Comparison of ENCODE assay signal across 8 mouse cellular contexts in the genomic region with DNA sequence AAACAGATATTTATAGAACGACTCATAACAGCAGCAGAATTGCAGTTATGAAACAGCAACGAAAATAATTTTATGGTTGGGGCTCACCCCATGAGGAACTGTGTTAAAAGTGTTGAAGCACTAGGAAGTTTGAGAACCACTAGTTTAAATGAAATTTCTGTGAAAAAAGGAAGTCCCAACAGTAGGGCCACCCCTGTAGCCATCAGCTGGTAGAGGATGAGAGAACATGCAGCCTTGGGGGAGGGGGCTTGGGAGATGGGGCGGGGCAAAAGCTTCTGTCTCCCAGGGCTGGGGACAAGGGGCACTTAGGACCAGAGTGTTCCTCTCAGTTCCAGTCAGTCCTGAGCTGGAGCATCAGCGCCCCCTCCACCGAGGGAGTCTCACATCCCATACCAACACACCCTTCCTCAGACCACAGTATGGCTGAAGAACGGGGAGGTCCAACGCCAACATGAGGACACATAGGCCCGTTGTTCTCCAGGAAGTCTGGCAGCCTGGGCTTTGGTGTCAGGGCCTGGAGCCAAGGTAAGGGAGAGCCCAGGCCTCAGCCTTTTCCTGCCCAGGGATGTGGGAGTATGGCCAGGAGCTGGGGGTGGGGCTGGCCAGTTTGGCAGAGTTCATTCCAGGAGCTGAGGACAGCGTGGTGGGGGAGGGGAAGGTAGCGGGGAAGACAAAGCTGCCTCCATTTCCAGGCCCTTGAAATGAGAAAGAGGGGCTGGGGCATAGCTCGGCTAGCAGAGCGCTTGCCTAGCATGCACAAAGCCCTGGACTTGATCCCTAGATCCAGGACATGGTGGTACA. TPM values are rescaled to one million over a fixed set of nuclear protein-coding genes. Genes with fewer than 3 reads are reported as not detected.
DNase-seq lines count a peak whose midpoint lies in the region; ATAC-seq and TF ChIP-seq lines count a peak whose summit lies in the region.

No protein-coding gene starts in this region.

- ATAC-seq in embryonic facial prominence, embryonic 15.5 days (ENCODE audit: insufficient number of reproducible peaks, low FRiP score, low TSS enrichment, low read depth) = peak; percentile 55
- peak; percentile 49 for ATAC-seq in heart, embryonic 11.5 days (replicated peaks; ENCODE audit: insufficient number of reproducible peaks, low FRiP score, low TSS enrichment)
- peak; percentile 61 for ATAC-seq in midbrain, embryonic 16.5 days

- no peaks in the 10 kb centered on the region; the same call in 1 of the 2 replicates for H3K79me2 ChIP-seq in liver, adult 2 months (ENCODE audit: control insufficient read depth, insufficient read depth, low read length)

- 35% methylated on average over 12 of the region's 12 CpGs for WGBS in embryonic facial prominence, embryonic 15.5 days
- 29% methylated on average over 12 of the region's 12 CpGs for WGBS in heart, embryonic 11.5 days (ENCODE audit: insufficient replicate concordance)
- WGBS in liver, adult 2 months = 15% methylated on average over 12 of the region's 12 CpGs
- 38% methylated on average over 12 of the region's 12 CpGs for WGBS in midbrain, embryonic 16.5 days

- peaks cover 27% of the 10 kb centered on the region for H3K36me3 ChIP-seq in embryonic facial prominence, embryonic 15.5 days
- 0 out of 2 replicates have a peak, but pooled peaks cover 5% of the 10 kb centered on the region for H3K36me3 ChIP-seq in heart, embryonic 11.5 days (ENCODE audit: control insufficient read depth, insufficient read depth, low read length)
- peaks cover 25% of the 10 kb centered on the region for H3K36me3 ChIP-seq in liver, adult 2 months (ENCODE audit: control insufficient read depth, insufficient read depth, low read length)
- H3K36me3 ChIP-seq in midbrain, embryonic 16.5 days (ENCODE audit: control insufficient read depth, insufficient read depth, low read length) = no peaks in the 10 kb centered on the region

- no peaks in the 10 kb centered on the region for H3K9me3 ChIP-seq in embryonic facial prominence, embryonic 15.5 days (replicated peaks)
- H3K9me3 ChIP-seq in heart, embryonic 11.5 days (replicated peaks; ENCODE audit: control insufficient read depth, low read length) = no peaks in the 10 kb centered on the region
- no peaks in the 10 kb centered on the region for H3K9me3 ChIP-seq in midbrain, embryonic 16.5 days (replicated peaks; ENCODE audit: control insufficient read depth, low read length, poor library complexity, severe bottlenecking)

- H3K4me2 ChIP-seq in embryonic facial prominence, embryonic 15.5 days (replicated peaks) = peak overlapping the region; percentile 2; the same call in 1 of the 2 replicates
- peak overlapping the region; percentile 45 for H3K4me2 ChIP-seq in heart, embryonic 11.5 days
- H3K4me2 ChIP-seq in midbrain, embryonic 16.5 days (ENCODE audit: low read length) = no peak overlapping the region

- H3K9ac ChIP-seq in embryonic facial prominence, embryonic 15.5 days = no peak overlapping the region
- H3K9ac ChIP-seq in heart, embryonic 11.5 days (ENCODE audit: low read depth, low read length) = peak overlapping the region; percentile 60
- peak overlapping the region; percentile 34 for H3K9ac ChIP-seq in liver, adult 2 months (ENCODE audit: low read depth, low read length)
- H3K9ac ChIP-seq in midbrain, embryonic 16.5 days (ENCODE audit: low read depth, low read length) = no peak overlapping the region

- H3K27ac ChIP-seq in embryonic facial prominence, embryonic 15.5 days (replicated peaks) = peak overlapping the region; percentile 78
- H3K27ac ChIP-seq in heart, embryonic 11.5 days (ENCODE audit: low read depth, low read length) = peak overlapping the region; percentile 91
- H3K27ac ChIP-seq in liver, adult 2 months (replicated peaks; ENCODE audit: insufficient read depth, low read depth, low read length) = peak overlapping the region; percentile 88
- peak overlapping the region; percentile 73 for H3K27ac ChIP-seq in midbrain, embryonic 16.5 days (ENCODE audit: low read length)

- TF ChIP-seq POLR2A in liver, adult 2 months (IDR thresholded peaks at IDR 0.05; ENCODE audit: extremely low read depth, insufficient read depth, low read length) = no peak

- TF ChIP-seq CTCF in liver, adult 2 months (IDR thresholded peaks at IDR 0.05; ENCODE audit: low read depth, low read length) = no peak

- no peak overlapping the region for H3K4me3 ChIP-seq in embryonic facial prominence, embryonic 15.5 days (replicated peaks)
- H3K4me3 ChIP-seq in heart, embryonic 11.5 days (ENCODE audit: low read depth, low read length) = no peak overlapping the region
- no peak overlapping the region for H3K4me3 ChIP-seq in liver, adult 2 months (ENCODE audit: insufficient read depth, low read depth, low read length)
- no peak overlapping the region for H3K4me3 ChIP-seq in midbrain, embryonic 16.5 days (ENCODE audit: low read depth, low read length)

- no peaks in the 10 kb centered on the region for H3K27me3 ChIP-seq in embryonic facial prominence, embryonic 15.5 days
- H3K27me3 ChIP-seq in heart, embryonic 11.5 days (ENCODE audit: control insufficient read depth, insufficient read depth, low read length) = no peaks in the 10 kb centered on the region
- no peaks in the 10 kb centered on the region for H3K27me3 ChIP-seq in liver, adult 2 months (ENCODE audit: control insufficient read depth, insufficient read depth, low read length)
- H3K27me3 ChIP-seq in midbrain, embryonic 16.5 days (ENCODE audit: control insufficient read depth, insufficient read depth, low read depth, low read length) = no peaks in the 10 kb centered on the region

- DNase-seq in thymus, postnatal 14 days = peak; percentile 38
- DNase-seq in thymus, postnatal 25 days = no peak
- peak; percentile 86 for DNase-seq in kidney, adult 9 months
- DNase-seq in liver, adult 2 months (ENCODE audit: extremely low read depth, low read depth, low spot score) = peak; percentile 88
- DNase-seq in urinary bladder, postnatal 25 days (ENCODE audit: low spot score) = peak; percentile 61

- H3K4me1 ChIP-seq in embryonic facial prominence, embryonic 15.5 days = peaks cover 31% of the 10 kb centered on the region
- H3K4me1 ChIP-seq in heart, embryonic 11.5 days (ENCODE audit: control insufficient read depth, insufficient read depth, low read length) = peaks cover 38% of the 10 kb centered on the region
- peaks cover 34% of the 10 kb centered on the region for H3K4me1 ChIP-seq in liver, adult 2 months (ENCODE audit: control insufficient read depth, insufficient read depth, low read length)
- H3K4me1 ChIP-seq in midbrain, embryonic 16.5 days (ENCODE audit: control insufficient read depth, insufficient read depth, low read length) = peaks cover 13% of the 10 kb centered on the region

RNA-seq across cellular contexts. Expression of gene Hsp90ab1, which starts 11.2 kb away (rescaled TPM):
- polyA plus RNA-seq in embryonic facial prominence, embryonic 15.5 days (2015; fragmentation: Nextera tagmentation; extraction: Ambion mirVana) = 1,563 and 1,577 TPM in 2 replicates
- polyA plus RNA-seq in heart, embryonic 11.5 days (2014; fragmentation: Nextera tagmentation; extraction: Ambion mirVana) = 1,458 and 1,495 TPM in 2 replicates
- total RNA-seq in liver, adult 2 months (2014; rRNA removed) = 248 and 362 TPM in 2 replicates
- polyA plus RNA-seq in liver, adult 2 months (2012; rRNA removed) = 226 and 272 TPM in 2 replicates
- polyA plus RNA-seq in midbrain, embryonic 16.5 days (2015; fragmentation: Nextera tagmentation; extraction: Ambion mirVana) = 1,403 and 1,446 TPM in 2 replicates

RNA-seq across cellular contexts. Expression of gene Slc29a1, which starts 15.1 kb away (rescaled TPM):
- 92.7 and 99.7 TPM in 2 replicates for polyA plus RNA-seq in embryonic facial prominence, embryonic 15.5 days (2015; fragmentation: Nextera tagmentation; extraction: Ambion mirVana)
- 52.7 and 61.2 TPM in 2 replicates for polyA plus RNA-seq in heart, embryonic 11.5 days (2014; fragmentation: Nextera tagmentation; extraction: Ambion mirVana)
- 220 and 240 TPM in 2 replicates for total RNA-seq in liver, adult 2 months (2014; rRNA removed)
- 618 and 693 TPM in 2 replicates for polyA plus RNA-seq in liver, adult 2 months (2012; rRNA removed)
- 37.8 and 40.7 TPM in 2 replicates for polyA plus RNA-seq in midbrain, embryonic 16.5 days (2015; fragmentation: Nextera tagmentation; extraction: Ambion mirVana)

RNA-seq across cellular contexts. Expression of gene Mymx, which starts 17.6 kb away (rescaled TPM):
- 29.9 and 41.1 TPM in 2 replicates for polyA plus RNA-seq in embryonic facial prominence, embryonic 15.5 days (2015; fragmentation: Nextera tagmentation; extraction: Ambion mirVana)
- 1.4 TPM in 1 of 2 replicates, not detected in the other for polyA plus RNA-seq in heart, embryonic 11.5 days (2014; fragmentation: Nextera tagmentation; extraction: Ambion mirVana)
- total RNA-seq in liver, adult 2 months (2014; rRNA removed) = not detected in 2 replicates
- polyA plus RNA-seq in liver, adult 2 months (2012; rRNA removed) = not detected in 2 replicates
- not detected in 2 replicates for polyA plus RNA-seq in midbrain, embryonic 16.5 days (2015; fragmentation: Nextera tagmentation; extraction: Ambion mirVana)

RNA-seq across cellular contexts. Expression of gene Slc35b2, which starts 20.6 kb away (rescaled TPM):
- polyA plus RNA-seq in embryonic facial prominence, embryonic 15.5 days (2015; fragmentation: Nextera tagmentation; extraction: Ambion mirVana) = 133 and 139 TPM in 2 replicates
- 87.2 and 91.0 TPM in 2 replicates for polyA plus RNA-seq in heart, embryonic 11.5 days (2014; fragmentation: Nextera tagmentation; extraction: Ambion mirVana)
- total RNA-seq in liver, adult 2 months (2014; rRNA removed) = 43.0 and 45.9 TPM in 2 replicates
- polyA plus RNA-seq in liver, adult 2 months (2012; rRNA removed) = 69.7 and 73.0 TPM in 2 replicates
- 76.0 and 79.6 TPM in 2 replicates for polyA plus RNA-seq in midbrain, embryonic 16.5 days (2015; fragmentation: Nextera tagmentation; extraction: Ambion mirVana)

RNA-seq across cellular contexts. Expression of gene Nfkbie, which starts 28.8 kb away (rescaled TPM):
- 5.5 and 6.3 TPM in 2 replicates for polyA plus RNA-seq in embryonic facial prominence, embryonic 15.5 days (2015; fragmentation: Nextera tagmentation; extraction: Ambion mirVana)
- 2.4 TPM in 2 replicates for polyA plus RNA-seq in heart, embryonic 11.5 days (2014; fragmentation: Nextera tagmentation; extraction: Ambion mirVana)
- 1.6 and 1.9 TPM in 2 replicates for total RNA-seq in liver, adult 2 months (2014; rRNA removed)
- polyA plus RNA-seq in liver, adult 2 months (2012; rRNA removed) = 2.0 and 3.0 TPM in 2 replicates
- 3.6 and 3.7 TPM in 2 replicates for polyA plus RNA-seq in midbrain, embryonic 16.5 days (2015; fragmentation: Nextera tagmentation; extraction: Ambion mirVana)

Comparison
In these comparisons a context has a peak if more than half of its experiments do, and no peak if none do; other contexts are left out.
1. H3K9ac ChIP-seq: peak in heart, embryonic 11.5 days (single experiment) and liver, adult 2 months (single experiment); none in embryonic facial prominence, embryonic 15.5 days (single experiment) and midbrain, embryonic 16.5 days (single experiment).
2. RNA of gene Mymx, which starts 17.6 kb away (polyA plus RNA-seq): 29.9 to 41.1 TPM in embryonic facial prominence, embryonic 15.5 days; 1.4 TPM in heart, embryonic 11.5 days, not detected in liver, adult 2 months and not detected in midbrain, embryonic 16.5 days; every median in the first group is over 10 times any median in the second.
3. Peak in every context shown above with its lines, with median percentiles within 50 percentile points of each other: ATAC-seq and H3K27ac ChIP-seq.